Mouse (Mus musculus) heart, embryonic 11.5 days (tissue): ENCODE results near the gene Ldhal6b. TPM values are rescaled to one million over a fixed set of nuclear protein-coding genes. Genes with fewer than 3 reads are reported as not detected.

Source experiments
- ATAC-seq: fragments of 200-750 bp; cut with Nextera tagmentation; replicated peaks from 2 replicates; pipeline ENCODE4 v1.8.0; 2017; ENCODE audit warnings: moderate library complexity; ENCODE audit not compliant: insufficient number of reproducible peaks, low FRiP score, low TSS enrichment
- H3K27ac ChIP-seq: fragments of 300-500 bp; sonication (generic); 2 replicates; pipeline ENCODE4 v1.5.1; 2014; ENCODE audit warnings: mild to moderate bottlenecking, low read depth, low read length
- H3K27me3 ChIP-seq: fragments of 300-500 bp; sonication (generic); 2 replicates; pipeline ENCODE4 v1.6.1; 2014; ENCODE audit warnings: mild to moderate bottlenecking, low read length, mixed read lengths; ENCODE audit not compliant: control insufficient read depth, insufficient read depth
- H3K36me3 ChIP-seq: fragments of 300-500 bp; sonication (generic); 2 replicates; pipeline ENCODE4 v1.6.1; 2014; ENCODE audit warnings: mild to moderate bottlenecking, low read length, moderate library complexity, mixed read lengths; ENCODE audit not compliant: control insufficient read depth, insufficient read depth
- H3K4me1 ChIP-seq: fragments of 300-500 bp; sonication (generic); 2 replicates; pipeline ENCODE4 v1.6.1; 2014; ENCODE audit warnings: low read length; ENCODE audit not compliant: control insufficient read depth, insufficient read depth
- H3K4me2 ChIP-seq: fragments of 300-500 bp; sonication (generic); 2 replicates; pipeline ENCODE4 v1.6.1; 2014; ENCODE audit warnings: mild to moderate bottlenecking, moderate library complexity
- H3K4me3 ChIP-seq: fragments of 300-500 bp; sonication (generic); 2 replicates; pipeline ENCODE4 v1.5.1; 2014; ENCODE audit warnings: low read depth, low read length
- H3K9ac ChIP-seq: fragments of 300-500 bp; sonication (generic); 2 replicates; pipeline ENCODE4 v1.6.1; 2014; ENCODE audit warnings: mild to moderate bottlenecking, low read depth, low read length, moderate library complexity
- H3K9me3 ChIP-seq: fragments of 300-500 bp; sonication (generic); replicated peaks from 2 replicates; pipeline ENCODE4 v1.6.1; 2016; ENCODE audit warnings: low read length; ENCODE audit not compliant: control insufficient read depth
- whole genome bisulfite sequencing: fragments of 180-500 bp; shearing (Covaris S2); extraction: QIAGEN DNeasy Blood & Tissue Kit; methylation state at CpG from one replicate; pipeline ENCODE4 v1.1.7; 2014; ENCODE audit not compliant: insufficient replicate concordance; 5-methylcytosine and 5-hydroxymethylcytosine counted together
- polyA plus RNA-seq: library from polyadenylated mRNA; unstranded; fragments of >200 nt; fragmentation: Nextera tagmentation; extraction: Ambion mirVana; gene quantifications from 2 replicates; pipeline ENCODE4 v1.2.1, GENCODE M21; 2014

Ldhal6b gene
- polyA plus RNA-seq, 1 experiment from 2014 or later: not detected

DNA sequence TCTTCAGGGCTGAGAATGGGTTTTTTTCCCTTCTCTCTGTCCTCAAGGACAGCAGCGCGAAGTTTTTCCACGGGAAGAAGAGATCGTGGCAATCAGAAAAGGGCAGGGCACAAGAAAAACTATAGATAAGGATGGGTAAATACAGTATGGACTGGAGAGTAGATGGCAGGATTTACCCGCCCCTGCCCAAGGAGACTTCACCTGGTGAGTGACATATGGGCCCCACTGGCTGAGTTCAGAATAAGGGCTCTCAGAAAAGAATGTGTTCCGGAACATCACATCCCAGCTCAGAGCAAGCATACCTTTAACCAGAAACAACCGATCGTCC, 21.2 kb upstream of the Ldhal6b start:
- 0 out of 2 replicates have a peak, but pooled peaks have one; percentile 8 for ATAC-seq
- Histone ChIP-seq H3K36me3 (no peaks in the 10 kb centered on the region), H3K4me1 (0 out of 2 replicates have a peak, but pooled peaks cover 3% of the 10 kb centered on the region), H3K4me3 (peak overlapping the region; percentile 78), H3K27ac (0 out of 2 replicates have a peak overlapping the region, but pooled peaks have one; percentile 41), H3K9me3 (no peaks in the 10 kb centered on the region), H3K27me3 (no peaks in the 10 kb centered on the region; the same call in 1 of the 2 replicates), H3K4me2 (peak overlapping the region; percentile 89), H3K9ac (peak overlapping the region; percentile 91)
- WGBS: 1% methylated on average over 8 of the region's 8 CpGs

DNA sequence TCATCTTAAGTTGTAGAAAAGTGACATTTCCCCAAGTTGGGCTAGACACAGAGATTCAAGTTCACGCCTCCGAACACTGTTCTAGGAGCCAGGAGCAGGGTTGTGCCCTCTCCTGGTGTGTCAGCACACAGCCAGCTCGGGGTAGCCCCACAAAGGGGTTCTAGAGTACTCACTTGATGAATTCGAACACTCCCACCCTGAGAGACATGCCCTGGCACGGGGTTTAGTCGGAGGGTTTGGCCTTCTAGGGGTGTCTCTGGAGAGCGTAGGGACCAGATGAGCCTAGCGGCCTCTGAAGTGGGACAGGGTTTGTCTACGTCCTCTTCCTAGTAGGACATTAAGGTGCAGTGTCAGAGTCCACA, 11.2 kb upstream of the Ldhal6b start:
- Histone ChIP-seq H3K27ac (no peak overlapping the region), H3K9ac (no peak overlapping the region), H3K4me2 (no peak overlapping the region), H3K9me3 (no peaks in the 10 kb centered on the region), H3K36me3 (peaks cover 11% of the 10 kb centered on the region), H3K4me3 (no peak overlapping the region), H3K27me3 (no peaks in the 10 kb centered on the region), H3K4me1 (peaks cover 8% of the 10 kb centered on the region)
- WGBS: 80% methylated on average over 9 of the region's 9 CpGs
- no peak for ATAC-seq

DNA sequence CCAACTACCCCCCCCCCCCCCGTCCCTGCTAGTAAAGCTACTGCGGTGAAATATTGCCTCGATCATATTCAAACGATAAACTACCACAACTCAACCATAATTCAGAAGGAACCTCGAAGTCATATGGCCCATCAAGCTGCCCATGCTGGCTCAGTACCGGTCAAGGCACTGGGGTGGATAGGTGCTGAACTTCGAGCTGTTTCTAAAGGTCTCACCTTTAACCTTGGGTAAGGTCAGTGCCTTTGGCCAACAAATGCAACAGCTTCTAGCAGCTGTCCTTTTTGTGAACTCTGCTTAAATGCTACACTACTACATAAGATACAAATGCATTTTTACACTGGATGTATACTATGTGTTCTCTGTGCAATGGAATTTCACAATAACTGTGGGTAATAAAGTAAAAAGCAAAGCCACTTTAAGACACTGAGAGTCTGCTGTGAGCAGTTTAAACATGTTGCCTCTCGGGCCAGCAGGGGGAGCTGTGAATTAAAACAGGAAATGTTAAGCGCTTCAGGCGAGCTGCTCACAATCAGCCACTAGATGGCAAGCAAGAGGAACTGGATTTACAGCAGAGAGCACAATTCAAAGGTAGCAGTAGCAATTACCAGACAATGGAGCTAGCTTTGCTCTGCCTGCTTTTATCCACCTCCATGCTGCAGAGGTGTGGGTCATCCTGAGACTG, 10.7 kb upstream of the Ldhal6b start:
- no peak overlapping the region for H3K9ac ChIP-seq
- no peak overlapping the region for H3K27ac ChIP-seq
- no peak overlapping the region for H3K4me2 ChIP-seq
- no peak overlapping the region for H3K4me3 ChIP-seq
- WGBS: 53% methylated on average over 10 of the region's 10 CpGs
- no peaks in the 10 kb centered on the region for H3K9me3 ChIP-seq
- ATAC-seq: no peak
- peaks cover 12% of the 10 kb centered on the region for H3K4me1 ChIP-seq
- peaks cover 11% of the 10 kb centered on the region for H3K36me3 ChIP-seq
- no peaks in the 10 kb centered on the region for H3K27me3 ChIP-seq

DNA sequence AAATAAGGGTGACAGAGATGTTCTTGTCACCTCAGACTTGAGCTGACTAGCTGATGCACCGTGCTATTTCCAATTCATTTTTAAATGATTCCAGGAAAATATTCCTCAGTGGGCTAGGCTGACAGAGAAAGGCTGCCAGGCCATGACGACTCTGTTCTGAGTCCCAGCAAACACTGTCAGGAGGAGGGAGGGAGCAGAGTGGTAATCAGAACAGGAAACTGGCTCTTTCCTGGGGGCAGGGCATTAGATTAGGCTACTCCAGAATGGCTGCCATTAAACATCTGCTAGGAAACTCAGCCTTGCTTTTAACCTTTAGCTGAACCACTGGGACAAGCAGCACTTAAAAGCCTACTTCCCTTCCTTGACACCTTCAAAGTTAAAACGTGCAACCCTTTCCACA, 6.6 kb upstream of the Ldhal6b start:
- Histone ChIP-seq H3K4me2 (no peak overlapping the region), H3K9ac (no peak overlapping the region), H3K4me1 (peaks cover 35% of the 10 kb centered on the region), H3K4me3 (no peak overlapping the region), H3K36me3 (peaks cover 4% of the 10 kb centered on the region; the same call in 1 of the 2 replicates), H3K9me3 (no peaks in the 10 kb centered on the region), H3K27me3 (no peaks in the 10 kb centered on the region), H3K27ac (no peak overlapping the region)
- WGBS: 35% methylated on average over 3 of the region's 3 CpGs
- ATAC-seq: no peak

DNA sequence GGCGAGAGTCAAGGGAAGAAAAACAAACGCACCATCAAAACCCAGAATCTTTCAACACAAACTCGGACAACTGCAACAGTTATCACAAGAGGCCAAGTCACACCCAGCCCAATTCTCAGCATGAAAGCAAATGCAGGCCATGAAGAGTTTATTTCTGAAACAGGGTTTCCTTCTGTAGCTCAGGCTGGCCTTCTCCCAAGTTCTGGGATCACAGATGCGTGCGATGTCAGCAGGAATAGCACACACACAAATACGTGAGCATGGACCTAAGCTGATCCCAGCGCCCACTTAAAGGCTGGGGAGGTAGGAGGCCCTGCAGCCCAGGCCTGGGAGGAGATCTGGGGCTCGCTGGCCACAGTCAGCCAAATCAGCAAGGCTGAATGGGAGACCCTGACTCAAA, 5.6 kb upstream of the Ldhal6b start:
- no peak overlapping the region for H3K4me2 ChIP-seq
- no peaks in the 10 kb centered on the region for H3K9me3 ChIP-seq
- peaks cover 35% of the 10 kb centered on the region for H3K4me1 ChIP-seq
- no peak overlapping the region for H3K4me3 ChIP-seq
- H3K27ac ChIP-seq: no peak overlapping the region
- H3K9ac ChIP-seq: no peak overlapping the region
- no peak for ATAC-seq
- WGBS: 66% methylated on average over 8 of the region's 8 CpGs
- H3K36me3 ChIP-seq: no peaks in the 10 kb centered on the region
- H3K27me3 ChIP-seq: no peaks in the 10 kb centered on the region

DNA sequence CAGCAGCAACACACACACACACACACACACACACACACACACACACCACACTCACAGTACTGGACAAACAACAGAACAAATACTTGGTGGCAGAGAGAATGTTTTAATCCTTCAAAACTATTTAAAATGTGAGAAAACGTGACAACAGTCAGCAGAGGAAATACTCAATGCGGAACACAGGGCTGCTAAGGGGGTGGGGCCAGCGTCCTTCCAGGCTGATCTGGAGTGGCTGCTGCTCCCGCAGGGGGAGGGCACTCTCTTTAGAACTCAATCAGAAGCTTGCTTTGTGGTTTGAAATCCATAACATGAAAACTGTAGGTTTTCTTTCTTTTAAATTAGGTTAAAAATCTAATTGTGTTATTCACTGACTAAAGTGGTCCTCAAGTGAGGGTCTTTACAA, 3.3 kb upstream of the Ldhal6b start:
- Histone ChIP-seq H3K27ac (no peak overlapping the region), H3K9me3 (no peaks in the 10 kb centered on the region), H3K27me3 (no peaks in the 10 kb centered on the region), H3K4me2 (no peak overlapping the region), H3K4me3 (no peak overlapping the region), H3K4me1 (peaks cover 35% of the 10 kb centered on the region), H3K36me3 (peaks cover 8% of the 10 kb centered on the region), H3K9ac (no peak overlapping the region)
- 41% methylated on average over 4 of the region's 4 CpGs for WGBS
- no peak for ATAC-seq

DNA sequence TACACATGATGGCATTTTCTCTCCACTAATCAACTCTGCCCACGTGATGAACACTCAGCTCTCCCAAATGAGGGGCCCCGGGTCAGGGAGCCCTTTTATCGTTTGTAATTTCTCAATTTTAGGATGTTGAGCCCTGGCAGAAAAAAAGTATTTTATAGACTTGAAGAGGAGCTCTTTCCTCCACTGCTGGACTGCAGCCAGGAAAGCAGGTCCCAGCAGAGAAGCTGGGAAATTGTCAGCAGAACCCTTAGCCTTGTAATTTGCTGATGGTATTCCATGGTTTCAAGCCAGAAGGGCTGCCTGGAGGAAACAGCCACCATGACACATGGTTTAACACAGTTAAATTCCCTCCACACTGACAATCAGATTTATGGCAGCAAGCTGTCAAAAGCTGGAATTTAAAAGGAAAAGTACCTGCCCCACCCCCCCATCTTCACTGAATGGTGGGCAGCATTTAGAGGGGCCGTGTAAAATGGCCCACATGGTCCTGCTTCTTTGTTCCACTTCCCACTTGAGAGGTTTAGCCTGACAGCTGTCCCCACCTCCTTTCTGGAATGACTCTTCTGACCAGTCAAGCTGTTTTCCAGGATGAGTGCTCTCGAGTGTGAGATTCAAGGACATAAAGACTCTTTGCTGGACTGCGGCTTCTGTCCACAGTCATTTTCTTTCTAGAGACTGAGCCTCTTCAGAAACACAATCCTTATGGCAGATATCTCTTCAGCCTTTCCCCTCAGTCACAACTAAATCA, 1.4 kb upstream of the Ldhal6b start:
- H3K9me3 ChIP-seq: no peaks in the 10 kb centered on the region
- H3K36me3 ChIP-seq: peaks cover 8% of the 10 kb centered on the region
- 66% methylated on average over 6 of the region's 6 CpGs for WGBS
- no peak overlapping the region for H3K4me2 ChIP-seq
- no peak overlapping the region for H3K9ac ChIP-seq
- ATAC-seq: no peak
- no peak overlapping the region for H3K4me3 ChIP-seq
- H3K27me3 ChIP-seq: no peaks in the 10 kb centered on the region
- H3K4me1 ChIP-seq: peaks cover 29% of the 10 kb centered on the region
- 0 out of 2 replicates have a peak overlapping the region, but pooled peaks have one; percentile 47 for H3K27ac ChIP-seq

DNA sequence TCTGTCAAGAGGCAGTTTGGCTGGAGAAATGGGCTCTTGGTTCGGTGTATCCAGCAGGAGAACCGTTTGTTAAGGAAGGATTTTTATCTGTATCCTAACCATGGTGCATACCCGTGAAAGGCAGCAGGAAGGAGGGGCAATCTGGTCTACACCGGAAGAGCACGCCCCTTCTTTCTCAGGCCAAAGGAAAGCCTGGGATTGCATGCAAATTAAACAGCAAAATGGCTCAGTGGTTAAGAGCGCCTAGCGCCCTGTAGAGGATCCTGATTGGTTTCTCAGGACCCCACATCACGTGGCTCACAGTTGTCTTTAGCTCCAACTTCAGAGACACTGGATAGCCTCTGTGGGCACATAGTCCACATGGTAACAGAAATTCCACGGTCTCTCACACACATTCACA, 489 bp upstream of the Ldhal6b start:
- H3K4me3 ChIP-seq: no peak overlapping the region
- no peaks in the 10 kb centered on the region for H3K9me3 ChIP-seq
- peaks cover 8% of the 10 kb centered on the region for H3K36me3 ChIP-seq
- H3K9ac ChIP-seq: no peak overlapping the region
- 79% methylated on average over 9 of the region's 9 CpGs for WGBS
- no peak overlapping the region for H3K4me2 ChIP-seq
- no peak for ATAC-seq
- peaks cover 21% of the 10 kb centered on the region for H3K4me1 ChIP-seq
- no peaks in the 10 kb centered on the region for H3K27me3 ChIP-seq
- no peak overlapping the region for H3K27ac ChIP-seq
